Mouse (Mus musculus) splenic B cell, adult 2 months (primary cell): Measurements from ENCODE around the gene Lrrd1.
"Not testable (repeated sequence)": the region's sequence is repeated elsewhere in the genome, so short reads cannot be mapped to it uniquely, and the experiment has no call there.

ENCODE experiments used
- DNase-seq: peaks from one replicate; pipeline ENCODE4 v3.0.0-alpha.2; 2011; ENCODE audit warnings: low read depth, low spot score
- H3K27me3 ChIP-seq: 2 replicates; pipeline ENCODE4 v1.6.1; 2012; ENCODE audit warnings: mild to moderate bottlenecking, low read length, moderate library complexity, mixed read lengths; ENCODE audit not compliant: control insufficient read depth, poor library complexity, insufficient read depth, severe bottlenecking
- H3K36me3 ChIP-seq: 2 replicates; pipeline ENCODE4 v1.6.1; 2012; ENCODE audit warnings: mild to moderate bottlenecking, low read length, moderate library complexity, mixed read lengths; ENCODE audit not compliant: control insufficient read depth, poor library complexity, insufficient read depth, severe bottlenecking

The Lrrd1 gene

DNA sequence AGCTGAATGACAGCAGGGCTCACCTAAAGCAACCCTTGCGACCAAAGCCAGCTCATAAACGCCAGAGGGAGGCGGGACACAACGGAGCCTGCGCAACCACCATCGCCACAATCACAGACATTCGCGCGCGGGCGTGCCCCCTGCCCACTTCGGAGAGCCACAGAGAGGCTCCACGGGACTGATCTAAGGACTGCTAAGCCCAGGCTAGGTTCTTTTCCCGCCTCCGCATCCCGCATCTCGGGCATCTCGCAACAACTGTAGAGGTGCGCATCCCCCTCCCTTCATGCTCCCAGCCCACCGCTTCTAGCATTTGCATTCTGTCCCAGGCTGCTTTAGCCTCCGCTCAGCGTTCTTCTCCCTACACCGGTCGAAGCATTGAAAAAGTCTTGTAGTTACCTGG, at the start of gene Lrrd1:
TSS of gene Lrrd1 (plus strand) at position 148 of the 400 bp plus-strand sequence.
- DNase-seq: no peak
- Histone ChIP-seq H3K27me3 (no peaks in the 10 kb centered on the region), H3K36me3 (peaks cover 8% of the 10 kb centered on the region; the same call in 1 of the 2 replicates)

DNA sequence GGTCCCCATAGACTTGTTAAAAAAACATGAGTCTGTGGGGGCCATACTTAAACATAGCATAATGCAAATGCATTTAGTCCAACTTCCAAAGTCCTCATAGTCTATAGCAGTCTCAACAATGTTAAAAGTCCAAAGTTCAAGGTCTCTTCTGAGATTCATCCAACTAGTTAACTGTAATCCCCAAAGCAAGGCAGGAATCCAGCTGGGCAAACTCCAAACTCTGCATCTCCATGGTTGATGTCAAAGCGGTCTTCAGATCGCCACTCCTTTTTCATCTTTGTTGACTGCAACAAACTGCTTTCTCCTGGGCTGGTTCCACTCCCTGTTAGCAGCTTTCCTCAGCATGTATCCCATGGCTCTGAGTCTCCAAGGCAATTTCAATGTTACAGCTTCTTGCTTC, 47.9 kb upstream of the Lrrd1 start:
- not testable (repeated sequence) for H3K36me3 ChIP-seq, DNase-seq, H3K27me3 ChIP-seq

DNA sequence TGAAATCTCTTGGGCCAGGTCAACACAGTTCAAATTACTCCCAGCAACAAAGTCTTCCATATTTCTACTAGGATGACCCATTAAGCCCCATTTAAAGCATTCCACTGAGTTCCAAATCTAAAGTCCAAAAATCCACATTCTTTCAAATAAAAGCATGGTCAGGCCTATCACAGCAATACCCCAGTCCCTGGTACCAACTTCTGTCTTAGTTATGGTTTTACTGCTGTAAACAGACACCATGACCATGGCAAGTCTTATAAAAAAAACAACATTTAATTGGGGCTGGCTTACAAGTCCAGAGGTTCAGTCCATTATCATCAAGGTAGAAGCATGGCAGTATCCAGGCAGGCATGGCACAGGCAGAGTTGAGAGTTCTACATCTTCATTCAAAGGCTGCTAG, 46.3 kb upstream of the Lrrd1 start:
- H3K27me3 ChIP-seq, DNase-seq, H3K36me3 ChIP-seq: not testable (repeated sequence)

DNA sequence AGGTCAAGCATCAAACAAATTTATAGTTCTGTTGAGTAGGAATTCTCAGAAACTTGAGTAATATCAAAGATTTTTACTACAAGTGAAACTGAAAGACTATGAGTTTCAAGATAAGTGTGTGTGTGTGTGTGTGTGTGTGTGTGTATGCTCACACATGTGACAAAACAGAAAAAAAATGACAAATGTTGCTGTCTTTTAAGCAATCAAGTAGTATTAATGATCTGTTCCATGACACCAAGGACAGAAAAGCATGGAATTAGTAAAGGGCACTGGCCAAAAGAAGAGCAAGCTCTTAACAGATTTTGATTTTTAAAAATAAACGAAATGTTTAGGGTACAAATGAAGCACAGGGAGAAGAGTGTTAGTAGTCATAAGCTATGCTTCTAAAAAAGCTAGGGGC, 44.9 kb upstream of the Lrrd1 start:
- Histone ChIP-seq H3K36me3 (no peaks in the 10 kb centered on the region), H3K27me3 (no peaks in the 10 kb centered on the region)
- DNase-seq: peak; percentile 4

DNA sequence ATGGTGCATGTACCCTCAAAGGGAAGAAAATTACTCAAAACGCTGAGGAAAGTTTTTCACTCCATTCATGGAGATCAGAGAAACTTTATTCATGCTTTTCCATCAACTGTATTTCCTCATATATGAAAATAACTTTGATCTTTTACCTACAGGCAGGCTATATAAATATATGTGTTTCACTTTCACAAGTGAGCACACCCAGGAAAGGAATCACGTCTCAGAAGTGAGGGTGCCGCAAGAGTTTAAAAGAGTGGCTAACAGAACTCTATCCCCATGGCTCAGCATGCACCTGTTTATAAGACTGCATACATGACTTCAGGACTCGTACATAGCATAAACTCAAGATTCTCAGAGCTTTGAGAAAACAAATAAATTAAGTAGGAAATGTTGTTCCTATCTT, 44.1 kb upstream of the Lrrd1 start:
- H3K36me3 ChIP-seq: no peaks in the 10 kb centered on the region
- peak; percentile 25 for DNase-seq
- no peaks in the 10 kb centered on the region for H3K27me3 ChIP-seq

DNA sequence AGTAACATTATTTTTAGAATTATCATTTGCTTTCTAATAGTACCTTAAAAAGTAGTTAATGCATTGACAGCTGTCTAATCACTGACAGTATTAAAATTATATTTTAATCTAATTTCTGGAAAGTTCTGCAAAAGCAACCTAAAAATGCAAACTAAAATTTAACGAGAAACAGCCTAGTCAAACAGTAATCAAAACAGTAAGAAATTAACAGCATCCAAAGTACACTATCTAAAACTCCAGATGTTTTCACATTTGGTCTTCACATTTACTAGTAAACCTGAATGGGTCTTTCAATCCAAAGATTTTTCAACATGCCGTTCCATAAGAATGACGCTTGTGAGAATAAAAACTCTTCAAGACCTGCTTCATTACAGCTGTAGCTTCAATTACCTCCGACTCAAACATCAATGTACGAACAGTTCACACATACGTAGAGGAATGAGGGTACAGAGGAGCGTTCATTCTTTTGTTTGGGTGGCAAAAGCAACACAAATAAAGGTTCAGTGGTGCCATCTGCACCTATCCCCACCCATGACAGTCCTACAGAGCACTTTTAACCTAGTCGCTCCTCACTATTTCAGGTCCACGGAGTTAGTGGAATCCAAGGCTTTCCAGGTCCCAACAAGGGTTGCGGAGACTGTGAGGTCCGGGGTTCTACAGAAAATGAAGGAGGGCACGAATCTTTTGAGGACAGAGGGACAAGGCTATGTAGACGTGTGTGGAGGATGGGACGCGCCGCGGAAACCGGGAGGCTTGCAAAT, 43.1 kb upstream of the Lrrd1 start:
- Histone ChIP-seq H3K27me3 (no peaks in the 10 kb centered on the region), H3K36me3 (no peaks in the 10 kb centered on the region)
- peak; percentile 16 for DNase-seq

DNA sequence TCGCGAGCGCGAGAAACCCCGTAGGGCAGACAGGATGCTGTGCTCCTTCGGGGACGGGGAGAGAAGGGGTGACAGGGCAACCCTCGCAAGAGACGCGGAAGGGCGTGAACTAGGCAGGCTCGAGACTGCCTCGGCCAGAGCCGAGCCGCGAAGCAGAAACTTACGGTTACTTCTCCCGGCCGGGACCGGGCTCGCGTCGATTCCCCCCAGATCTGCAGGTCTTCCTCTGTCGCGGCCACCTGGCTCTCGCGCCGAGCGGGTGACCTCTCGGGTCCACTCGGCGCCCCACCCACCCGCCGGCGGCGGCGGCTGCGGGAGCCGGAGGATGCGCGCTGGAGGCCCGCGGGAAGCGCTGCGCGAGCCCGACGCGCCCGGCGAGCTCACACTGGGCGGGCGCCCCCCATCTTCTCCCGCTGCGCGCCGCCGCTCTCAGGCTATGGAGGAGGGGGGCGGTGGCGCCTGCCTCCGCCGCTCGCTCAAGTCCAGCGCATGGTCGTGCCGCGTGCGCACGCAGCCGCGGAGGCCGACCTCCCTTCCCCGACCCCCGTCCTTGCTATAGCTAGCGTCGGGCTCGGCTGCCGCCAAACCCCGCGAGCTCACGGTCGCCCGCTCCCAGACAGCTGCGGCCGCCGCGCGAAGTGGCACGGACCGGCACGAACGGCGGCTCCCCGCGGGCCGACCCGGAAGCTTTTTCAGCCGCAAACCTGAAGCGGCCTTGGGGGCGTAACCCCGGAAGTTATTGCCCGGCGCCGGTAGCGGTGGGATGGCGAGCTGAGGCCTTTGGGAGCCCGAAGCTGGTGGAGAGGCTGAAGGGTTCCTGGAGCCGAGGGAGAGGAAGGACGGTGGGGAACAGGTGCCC, 42.3 kb upstream of the Lrrd1 start, which contains the start of the genes Ankib1 and Krit1:
TSS of gene Ankib1 (minus strand) at position 493 of the 859 bp plus-strand sequence.
TSS of gene Krit1 (plus strand) at position 752 of the 859 bp plus-strand sequence.
- no peaks in the 10 kb centered on the region for H3K27me3 ChIP-seq
- DNase-seq: peak; percentile 88
- H3K36me3 ChIP-seq: 0 out of 2 replicates have a peak, but pooled peaks cover 3% of the 10 kb centered on the region

DNA sequence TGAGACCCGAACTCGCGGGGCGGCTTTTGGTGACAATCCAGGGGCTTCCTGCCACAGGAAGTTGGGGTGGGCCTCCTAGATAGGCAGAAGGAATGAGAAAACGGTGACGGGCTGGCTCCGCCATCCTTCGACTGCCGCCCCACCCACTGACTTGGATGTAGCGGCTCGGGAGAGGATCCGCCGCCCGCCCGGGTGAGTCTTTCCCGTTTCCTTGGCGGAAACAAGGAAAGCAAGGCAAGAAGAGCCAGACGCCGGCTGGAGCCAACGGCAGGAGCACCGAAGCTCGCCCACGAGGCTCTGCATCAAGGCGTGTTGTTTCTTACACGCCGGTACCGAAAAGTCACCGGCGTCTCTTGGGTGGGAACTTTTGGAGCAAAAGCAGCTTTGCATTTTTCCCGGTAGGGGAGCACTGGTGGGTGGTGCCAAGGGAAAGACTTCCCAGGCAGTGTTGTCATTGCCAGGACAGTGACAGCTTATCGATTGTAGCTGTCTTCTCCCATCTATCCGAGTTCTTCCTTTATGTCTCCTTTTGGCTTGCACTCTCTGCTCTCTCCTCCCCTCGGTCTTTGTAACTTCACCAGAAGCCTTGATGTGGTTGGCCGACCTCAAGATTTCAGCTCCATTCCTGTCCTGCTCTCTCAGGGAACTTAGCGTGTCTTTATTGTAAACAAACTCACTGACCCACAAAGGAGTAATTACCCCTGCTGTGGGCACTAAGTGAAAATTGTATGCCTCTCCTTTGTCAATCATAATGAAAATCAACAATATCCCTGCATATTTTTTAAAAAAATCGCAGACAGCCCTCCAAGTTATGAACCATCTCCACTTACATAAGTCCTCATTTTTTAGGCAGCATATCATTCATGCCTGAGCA, 41.4 kb upstream of the Lrrd1 start:
- Histone ChIP-seq H3K27me3 (no peaks in the 10 kb centered on the region), H3K36me3 (0 out of 2 replicates have a peak, but pooled peaks cover 3% of the 10 kb centered on the region)
- DNase-seq: peak; percentile 8

DNA sequence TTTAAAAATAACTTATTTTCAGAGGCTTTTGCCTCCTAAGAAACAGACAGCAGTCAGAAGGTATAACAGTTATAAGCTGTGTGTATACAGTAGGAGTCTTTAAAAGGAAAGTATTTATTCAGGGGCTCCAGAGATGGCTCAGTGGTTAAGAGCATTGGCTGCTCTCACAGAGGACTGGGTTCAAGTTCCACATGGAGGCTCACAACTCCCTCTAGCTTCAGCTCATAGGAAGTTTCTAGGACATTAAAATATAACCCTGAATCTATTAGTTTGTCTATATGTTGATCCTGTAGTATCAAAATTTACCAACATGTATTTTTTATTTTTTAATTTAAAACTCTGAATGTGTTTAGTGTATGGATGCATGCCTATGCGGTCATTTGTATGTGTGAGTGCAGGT, 36.5 kb upstream of the Lrrd1 start:
- peak; percentile 16 for DNase-seq
- H3K36me3 ChIP-seq: peaks cover 6% of the 10 kb centered on the region; the same call in 1 of the 2 replicates
- H3K27me3 ChIP-seq: no peaks in the 10 kb centered on the region

DNA sequence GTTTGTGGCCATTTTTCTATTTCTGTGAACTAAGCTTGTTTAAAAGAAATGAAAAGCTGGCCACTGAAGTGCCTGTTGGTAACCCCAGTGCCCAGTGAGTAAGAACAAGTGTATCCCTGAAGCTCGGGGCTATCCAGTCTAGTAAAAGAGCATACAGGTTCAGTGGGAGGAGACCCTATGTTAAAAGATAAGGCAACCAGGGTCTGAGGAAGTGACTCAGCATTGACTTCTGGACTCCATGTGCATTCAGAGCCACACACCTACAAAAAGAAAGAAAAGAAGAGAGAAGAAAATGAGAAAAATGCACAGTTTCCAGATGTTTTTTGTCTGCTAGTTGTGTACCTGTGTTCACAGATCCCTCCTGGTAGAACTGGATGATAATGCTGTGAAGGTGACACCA, 10.9 kb upstream of the Lrrd1 start:
- no peak for DNase-seq
- H3K27me3 ChIP-seq: no peaks in the 10 kb centered on the region

DNA sequence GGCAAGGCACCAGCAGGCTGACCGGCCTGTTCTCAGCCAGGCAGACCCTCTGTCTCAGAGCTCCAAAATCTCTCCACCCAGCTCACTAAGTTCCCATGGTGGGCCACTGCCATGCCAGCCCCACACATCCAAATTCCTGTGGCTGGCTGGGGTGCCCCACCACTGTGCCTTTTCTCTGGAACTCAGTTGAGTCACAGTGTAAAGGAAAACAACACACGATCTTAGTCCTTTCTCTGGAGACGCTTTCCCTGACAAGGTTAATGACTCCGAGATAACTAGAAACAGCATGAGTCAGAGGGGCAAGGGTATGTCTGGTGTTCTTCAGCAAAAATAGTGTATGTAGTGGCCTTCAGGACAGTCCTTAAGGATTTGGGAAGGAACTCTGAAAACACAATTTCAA, 25.2 kb downstream of the Lrrd1 start:
- H3K36me3 ChIP-seq: no peaks in the 10 kb centered on the region
- no peak for DNase-seq

More for the DNA sequence above, 10.9 kb upstream of the Lrrd1 start:
- H3K36me3 ChIP-seq: peaks cover 17% of the 10 kb centered on the region

DNA sequence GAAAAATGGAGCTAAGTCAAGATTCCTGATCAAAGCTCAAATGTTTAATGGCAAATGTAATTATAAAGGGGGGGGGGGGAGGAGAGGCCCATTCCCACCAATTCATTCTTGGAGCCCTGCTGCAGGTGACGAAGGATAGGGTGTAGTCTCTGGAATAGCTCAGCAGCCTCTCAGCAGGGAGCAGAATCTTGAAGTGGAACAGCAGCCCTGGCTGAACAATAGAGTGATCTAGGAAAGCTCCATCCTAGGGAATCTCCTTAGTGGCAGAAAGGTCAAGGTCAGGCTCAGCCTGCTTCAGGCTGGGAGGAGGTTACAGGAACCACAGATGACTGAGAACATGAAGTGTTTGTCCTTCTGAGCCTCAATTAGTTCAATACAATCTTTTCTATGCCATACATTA, 27.4 kb downstream of the Lrrd1 start:
- Histone ChIP-seq H3K27me3 (no peaks in the 10 kb centered on the region), H3K36me3 (no peaks in the 10 kb centered on the region)
- no peak for DNase-seq

More for the DNA sequence above, 25.2 kb downstream of the Lrrd1 start:
- no peaks in the 10 kb centered on the region for H3K27me3 ChIP-seq

DNA sequence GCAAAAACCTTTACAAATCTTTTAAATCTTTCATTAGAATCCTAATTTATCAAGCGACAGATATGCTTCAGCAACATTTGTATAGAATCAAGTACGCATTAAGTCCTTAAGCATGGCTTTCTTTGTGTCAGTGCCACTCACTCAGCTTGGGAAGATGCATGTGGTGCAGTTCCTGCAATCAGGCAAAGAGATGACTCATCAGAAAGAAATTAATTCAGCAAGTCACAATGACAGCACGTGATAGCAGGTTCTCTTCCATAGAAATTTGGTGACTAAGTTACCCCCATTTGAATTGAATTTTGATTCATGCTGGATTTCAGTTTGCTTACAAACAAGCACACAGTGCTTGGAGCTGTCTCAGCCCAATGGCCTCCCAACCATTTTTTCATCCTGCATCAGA, 28.5 kb downstream of the Lrrd1 start:
- no peaks in the 10 kb centered on the region for H3K36me3 ChIP-seq
- H3K27me3 ChIP-seq: no peaks in the 10 kb centered on the region
- DNase-seq: no peak

DNA sequence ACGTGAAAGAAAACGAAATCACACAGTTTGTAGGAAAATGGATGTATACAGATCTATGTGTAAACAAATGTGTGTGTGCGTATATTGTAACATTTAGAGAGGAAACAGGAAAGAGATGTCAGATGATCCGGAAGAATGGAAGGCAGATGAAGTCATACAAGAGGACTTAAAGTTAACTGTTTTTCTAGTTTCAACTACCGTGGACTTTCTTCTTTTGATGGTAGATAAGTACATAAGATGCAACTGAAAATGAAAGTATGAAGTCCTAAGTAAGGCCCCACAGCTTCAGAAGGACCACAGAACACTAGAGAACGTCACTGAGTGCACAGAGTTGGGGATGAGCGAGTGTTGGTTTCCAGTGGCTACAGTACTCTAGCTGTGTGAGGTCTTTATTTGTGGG, 41.9 kb downstream of the Lrrd1 start:
- not testable (repeated sequence) for H3K27me3 ChIP-seq, DNase-seq, H3K36me3 ChIP-seq
